Mouse (Mus musculus): ENCODE data around the gene Kbtbd12.

Kbtbd12 gene
- long read RNA-seq, experiment 1, result 0 reads
- long read RNA-seq, experiment 2, partial matches to known transcripts, result 0 of 1 reads
- long read RNA-seq, experiment 2, other reads (novel, unspliced or antisense), result 1 of 1 reads

DNA sequence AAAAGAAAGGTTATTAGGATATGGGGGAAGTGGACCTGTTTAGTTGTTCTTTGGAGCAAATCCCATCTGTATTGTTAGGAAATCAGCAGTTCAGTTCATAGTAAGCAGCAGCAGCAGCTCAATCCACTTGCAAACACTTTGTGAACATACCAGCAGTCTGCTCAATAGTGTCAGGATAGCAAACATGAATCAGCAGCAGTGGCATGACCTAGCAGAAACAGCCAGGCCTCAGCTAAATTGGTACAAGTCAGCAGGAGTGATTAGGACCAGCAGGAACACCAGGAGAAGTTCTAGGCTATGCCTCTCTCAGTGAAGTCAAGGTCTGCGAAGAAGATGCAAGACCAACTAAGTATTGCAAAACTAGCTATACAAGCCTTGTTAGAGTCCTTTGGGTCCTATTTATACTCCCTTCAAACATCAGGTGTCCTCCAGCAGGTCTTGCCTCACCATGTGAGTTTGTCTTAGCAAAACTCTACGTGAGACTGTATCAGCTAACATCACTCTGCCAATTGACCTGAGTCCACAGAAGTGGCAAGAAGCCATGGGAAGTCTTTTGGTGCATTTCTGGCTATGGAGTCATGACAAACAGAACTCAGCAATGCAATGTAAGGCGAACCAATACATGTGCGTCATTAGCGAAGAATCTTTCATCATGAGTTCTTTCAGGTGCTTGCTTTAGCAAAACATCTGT lies at the start of gene Kbtbd12:
Kbtbd12 (minus strand) TSS at position 340 of the 691 bp plus-strand sequence.
- intact Hi-C loops (cut with DNase I), result no loop called here

- intact Hi-C loops (cut with DNase I), result no loop called here
These were observed 45.8 kb upstream of the Kbtbd12 start for GRCm38 (mm10) chr6:88683380-88684053.

DNA sequence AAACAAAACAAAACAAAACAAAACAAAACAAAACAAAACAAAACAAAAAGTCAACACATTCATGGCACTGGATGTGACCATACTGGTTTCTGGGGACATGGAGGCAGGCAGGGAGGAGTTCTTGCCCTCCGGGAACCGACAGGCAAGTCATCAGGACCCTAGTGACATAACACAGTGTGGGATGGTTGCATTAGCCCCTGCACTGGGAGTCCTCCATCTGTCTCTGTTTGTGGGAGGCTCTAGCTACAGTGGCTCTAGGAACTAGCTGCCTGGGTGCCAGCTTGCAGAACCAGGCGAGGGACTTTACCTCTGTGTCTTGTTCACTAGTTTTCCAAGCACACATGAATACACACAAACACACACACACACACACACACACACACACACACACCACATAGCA lies 43.3 kb upstream of the Kbtbd12 start:
- intact Hi-C loops (cut with DNase I), result no loop called here

DNA sequence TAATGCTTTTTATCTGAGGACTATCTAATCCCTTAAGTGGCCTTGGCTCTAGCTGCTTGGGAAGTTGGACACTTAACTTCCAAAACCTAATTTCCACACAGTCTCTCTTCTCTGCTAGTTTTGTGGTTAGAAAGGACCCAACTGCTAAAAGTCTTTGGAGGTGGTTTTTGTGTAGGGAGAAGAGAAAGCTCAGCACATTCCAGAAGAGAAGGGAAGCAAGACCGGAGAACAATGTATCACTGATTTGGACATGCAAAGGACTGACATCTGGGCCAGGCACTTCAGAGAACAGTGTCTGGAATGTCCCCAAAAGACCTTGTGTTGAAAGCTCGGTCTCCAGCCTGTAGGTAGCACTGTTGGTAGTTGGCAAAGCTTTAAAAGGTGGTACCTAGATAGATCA lies 40.0 kb upstream of the Kbtbd12 start:
- intact Hi-C loops (cut with DNase I), result no loop called here

DNA sequence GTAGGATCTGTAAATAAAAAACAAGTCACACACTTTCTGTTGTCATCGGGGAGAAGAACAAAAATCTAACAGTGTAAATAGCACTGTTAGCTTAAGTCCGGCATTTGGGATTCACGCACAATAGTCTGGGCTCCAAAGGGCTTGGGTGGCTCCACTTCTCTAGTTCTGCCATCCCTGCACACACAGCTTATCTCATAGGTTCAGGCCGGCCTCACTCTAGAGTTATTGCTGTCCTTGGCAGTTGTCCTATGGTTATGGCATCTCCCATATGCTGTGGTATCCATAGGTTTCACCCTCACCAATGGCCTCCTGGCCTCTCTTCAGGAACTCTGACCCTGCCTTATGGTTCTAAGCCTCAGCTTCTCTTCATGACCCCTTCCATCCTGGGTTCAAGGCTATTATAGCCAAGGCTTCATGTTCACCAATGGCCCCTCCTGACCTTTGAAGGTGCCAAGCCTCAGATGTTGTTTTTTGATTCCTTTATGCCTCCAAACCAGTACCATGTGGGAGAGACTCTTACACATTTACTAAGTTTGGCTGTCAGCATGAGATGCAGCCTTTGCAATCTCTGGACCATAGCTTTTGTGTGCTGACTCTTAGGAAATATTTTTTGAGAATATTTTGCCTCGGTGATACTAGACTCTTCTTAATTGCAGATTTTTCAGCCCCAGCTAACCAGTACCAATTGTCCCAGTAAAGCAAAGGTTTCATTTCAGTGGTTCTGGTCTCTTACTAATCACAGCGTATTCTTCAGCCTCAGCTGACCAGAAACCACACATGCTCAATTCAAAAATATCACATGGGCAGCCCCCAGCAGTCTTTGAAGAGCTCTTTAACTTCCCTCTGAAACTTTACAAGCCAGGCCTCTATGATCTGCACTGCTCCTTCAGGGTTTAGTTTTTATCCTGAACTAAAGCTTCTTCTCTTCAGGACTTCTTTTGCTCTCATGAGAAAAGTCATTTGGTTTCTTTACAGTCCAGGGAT lies 39.3 kb upstream of the Kbtbd12 start:
- intact Hi-C loops (cut with DNase I), result no loop called here

- intact Hi-C loops (cut with DNase I), result no loop called here
These were observed 38.1 kb upstream of the Kbtbd12 start for GRCm38 (mm10) chr6:88675815-88676214.

DNA sequence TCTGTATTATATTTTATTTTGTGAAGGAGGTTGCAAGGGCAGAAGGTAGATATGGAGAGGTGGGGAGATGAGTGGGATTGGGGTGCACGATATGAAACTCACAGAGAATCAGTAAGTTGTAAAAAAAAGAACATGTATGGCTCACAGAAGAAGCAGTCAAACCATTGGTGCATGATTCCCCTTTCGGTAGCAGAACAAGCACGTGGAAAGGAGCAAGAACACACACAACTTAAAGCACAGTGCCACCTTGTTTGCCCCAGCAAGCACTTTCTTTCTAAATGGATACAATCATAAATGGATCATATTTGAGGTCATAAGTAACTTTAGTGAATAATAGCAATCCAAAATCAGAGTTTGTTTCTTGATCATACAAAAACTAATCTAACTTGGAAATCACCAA lies 24.5 kb upstream of the Kbtbd12 start:
- intact Hi-C loops (cut with DNase I), result no loop called here

DNA sequence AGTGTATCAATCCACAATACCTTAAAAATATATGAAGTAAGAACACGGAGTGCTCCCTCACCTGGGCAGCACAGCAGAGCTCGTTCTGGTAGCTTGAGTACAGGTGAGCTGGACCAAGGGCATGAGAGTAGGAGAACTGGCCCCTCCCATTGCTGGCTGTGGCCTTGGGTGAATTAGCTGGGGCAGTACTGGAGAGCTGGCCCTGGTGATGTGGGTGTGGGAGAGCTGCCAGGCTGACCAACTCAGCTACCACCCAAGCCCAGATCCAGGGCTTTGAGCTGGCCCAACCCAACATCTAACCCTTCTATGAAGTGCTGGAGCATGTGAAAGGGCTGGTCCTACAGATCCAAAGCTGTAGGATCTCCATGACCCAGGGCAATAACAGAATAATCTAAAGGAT lies 23.9 kb upstream of the Kbtbd12 start:
- intact Hi-C loops (cut with DNase I), result no loop called here

DNA sequence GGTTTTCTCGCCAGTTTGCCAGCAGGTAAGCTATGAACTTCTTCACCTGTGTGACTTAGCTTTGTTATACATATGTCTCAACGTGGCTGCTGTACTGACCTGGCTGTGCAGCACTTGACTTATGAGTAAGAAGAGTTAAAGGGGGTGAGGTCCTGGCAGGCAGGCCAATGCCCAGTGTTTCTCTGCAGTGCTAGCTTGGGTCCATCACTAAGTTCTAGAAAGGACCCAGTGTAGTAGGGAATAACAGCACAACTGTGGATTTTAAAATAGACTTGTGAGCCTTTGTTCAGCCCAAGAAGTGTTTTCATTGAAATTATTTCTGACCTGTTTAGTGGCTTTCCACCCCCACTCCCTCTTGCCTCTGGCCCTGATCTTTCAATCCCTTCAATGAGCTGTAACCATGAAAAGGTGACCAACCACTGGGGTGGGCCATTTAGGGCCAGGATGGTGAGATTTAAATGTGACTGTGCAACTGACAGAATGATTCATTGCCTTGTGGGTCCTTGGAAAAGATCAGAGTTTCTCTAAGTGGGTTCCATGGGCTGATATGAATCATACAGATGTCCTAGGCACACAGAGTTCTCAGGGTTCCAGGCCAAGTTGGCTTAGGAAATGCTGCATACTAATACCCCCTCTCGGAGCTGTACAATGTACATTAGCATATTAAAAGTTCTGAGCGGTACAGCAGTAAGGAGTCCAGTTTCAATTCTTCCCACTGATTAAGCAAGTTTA lies 10.0 kb upstream of the Kbtbd12 start:
- intact Hi-C loops (cut with DNase I), result no loop called here

- intact Hi-C loops (cut with DNase I), result no loop called here
These were observed 7.0 kb upstream of the Kbtbd12 start for GRCm38 (mm10) chr6:88644786-88645185.

GRCm38 (mm10) chr6:88641346-88641920 lies 3.7 kb upstream of the Kbtbd12 start:
- intact Hi-C loops (cut with DNase I), result no loop called here

- intact Hi-C loops (cut with DNase I), result no loop called here
These were observed 2.6 kb upstream of the Kbtbd12 start for GRCm38 (mm10) chr6:88640331-88640730.

DNA sequence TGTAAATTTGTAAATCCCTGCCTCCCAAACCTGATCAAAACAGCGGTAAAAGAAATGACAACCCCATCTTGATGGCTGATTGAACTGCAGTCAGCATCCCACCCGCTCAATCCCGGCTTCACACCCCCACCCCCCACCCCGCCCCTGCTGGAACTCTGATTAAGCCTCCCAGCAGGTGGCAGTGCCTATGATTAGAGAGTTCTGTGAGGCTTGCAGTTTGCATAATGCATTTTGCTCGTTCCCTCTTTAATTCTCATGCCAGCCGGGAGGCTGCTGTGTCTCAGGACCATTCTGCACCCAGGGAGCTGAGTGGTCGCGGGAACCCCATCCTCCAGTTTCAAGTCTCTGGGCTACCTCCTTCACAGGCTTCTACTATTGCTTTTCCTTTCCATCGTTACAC lies 2.2 kb upstream of the Kbtbd12 start:
- intact Hi-C loops (cut with DNase I), result no loop called here

GRCm38 (mm10) chr6:88639372-88639920 lies 1.7 kb upstream of the Kbtbd12 start:
- intact Hi-C loops (cut with DNase I), result no loop called here

- intact Hi-C loops (cut with DNase I), result no loop called here
These were observed 1.2 kb upstream of the Kbtbd12 start for GRCm38 (mm10) chr6:88638917-88639316.

- intact Hi-C loops (cut with DNase I), result no loop called here
These were observed 1.6 kb downstream of the Kbtbd12 start for GRCm38 (mm10) chr6:88635881-88636754.

DNA sequence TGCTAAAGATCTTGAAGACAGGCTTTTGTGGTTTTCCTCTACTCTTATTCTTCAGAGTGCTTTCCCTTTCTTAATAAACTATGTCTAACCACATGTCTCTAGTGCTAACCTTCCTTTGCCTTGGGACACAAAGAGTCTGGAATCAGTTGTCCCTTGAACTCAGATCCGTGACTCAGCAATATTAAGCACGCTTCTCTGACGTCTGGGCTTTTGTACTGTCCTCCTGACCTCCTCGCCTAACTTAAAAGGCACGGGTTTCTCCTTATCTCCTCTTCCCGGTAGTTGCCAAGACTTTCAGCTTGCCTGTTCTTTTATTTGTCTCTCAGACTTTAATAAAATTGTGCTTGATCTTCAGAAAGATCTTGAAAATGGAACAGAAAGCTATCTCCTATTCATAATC lies 6.5 kb downstream of the Kbtbd12 start:
- intact Hi-C loops (cut with DNase I), result no loop called here

DNA sequence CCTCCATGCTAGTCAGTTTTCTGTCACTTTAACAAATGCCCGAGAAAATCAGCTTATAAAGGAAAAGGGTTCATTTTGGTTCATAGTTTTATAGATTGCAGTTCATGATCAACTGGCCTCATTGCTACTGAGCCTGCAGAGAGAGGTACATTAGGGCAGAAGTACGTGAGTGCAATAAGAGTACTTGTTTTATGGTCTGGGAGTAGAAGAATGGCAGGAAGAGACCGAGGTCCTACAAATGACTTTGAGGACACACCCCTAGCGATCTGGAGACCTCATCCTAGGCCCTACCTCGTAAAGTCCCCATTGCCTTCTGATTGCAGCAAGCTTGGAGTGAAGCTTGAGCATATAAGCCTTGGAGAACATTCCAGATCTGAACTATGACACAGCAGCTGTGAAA lies 7.2 kb downstream of the Kbtbd12 start:
- intact Hi-C loops (cut with DNase I), result no loop called here

DNA sequence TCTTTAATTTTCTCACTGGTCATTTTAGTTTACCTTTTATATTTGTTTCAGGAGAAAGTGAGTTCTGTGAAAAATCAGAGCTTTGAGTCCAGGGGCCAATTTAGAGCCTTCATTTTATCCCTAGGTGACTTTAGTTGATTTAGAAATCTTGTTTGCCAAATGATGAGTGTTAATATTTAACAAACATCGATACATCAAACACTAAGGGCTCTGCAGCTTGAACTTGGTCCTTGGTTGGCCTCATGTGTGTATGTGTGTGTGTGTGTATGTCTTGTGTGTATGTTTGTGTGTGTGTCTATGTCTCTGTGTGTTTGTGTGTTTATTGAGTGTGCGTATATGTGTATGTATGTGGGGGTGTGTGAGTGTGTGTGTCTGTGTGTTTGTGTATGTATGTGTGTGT lies 7.9 kb downstream of the Kbtbd12 start:
- intact Hi-C loops (cut with DNase I), result no loop called here

Data from adrenal gland (tissue).